Mouse (Mus musculus) adrenal gland, adult 8-10 months (tissue): ENCODE data around the gene Unc79. TPM values are rescaled to one million over a fixed set of nuclear protein-coding genes. Genes with fewer than 3 reads are reported as not detected.

Source experiments
- DNase-seq: peaks from one replicate; pipeline ENCODE4 v3.0.0; 2022
- microRNA-seq, 2 experiments: library from miRNA; unstranded; fragments of <30 nt; microRNA quantifications; one replicate each; pipeline ENCODE4 v1.2.0; 2022
- total RNA-seq, 4 experiments: library from RNA; stranded (reverse); gene quantifications; 2 replicates each; pipeline ENCODE4 v1.2.4; 2022

Gene Unc79
- total RNA-seq, 4 experiments from 2014 or later = 7.0 to 9.9 (median 8.6) TPM

GRCm38 (mm10) chr12:103209581-103209980, 260.9 kb downstream of the Unc79 start:
- DNase-seq = no peak

DNA sequence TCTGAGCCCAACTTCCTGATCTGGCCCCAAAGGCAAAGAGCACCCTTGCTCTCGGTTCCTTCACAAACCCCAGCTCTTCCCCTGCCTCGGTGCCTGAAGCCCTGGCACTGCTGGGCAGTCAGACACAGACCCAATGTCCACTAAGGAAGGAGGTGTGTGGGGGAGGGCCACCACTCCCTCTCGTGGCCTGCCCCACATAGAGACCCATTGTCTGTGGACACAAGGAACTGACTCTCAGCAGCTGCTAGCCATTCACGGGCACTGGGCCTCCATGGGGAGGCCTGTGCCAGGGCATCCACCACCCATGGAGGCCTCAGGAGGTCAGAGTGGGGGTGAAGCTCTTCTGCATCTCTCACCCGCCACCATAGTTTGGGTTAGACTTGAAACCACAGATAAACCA, 262.4 kb downstream of the Unc79 start:
- no peak for DNase-seq

DNA sequence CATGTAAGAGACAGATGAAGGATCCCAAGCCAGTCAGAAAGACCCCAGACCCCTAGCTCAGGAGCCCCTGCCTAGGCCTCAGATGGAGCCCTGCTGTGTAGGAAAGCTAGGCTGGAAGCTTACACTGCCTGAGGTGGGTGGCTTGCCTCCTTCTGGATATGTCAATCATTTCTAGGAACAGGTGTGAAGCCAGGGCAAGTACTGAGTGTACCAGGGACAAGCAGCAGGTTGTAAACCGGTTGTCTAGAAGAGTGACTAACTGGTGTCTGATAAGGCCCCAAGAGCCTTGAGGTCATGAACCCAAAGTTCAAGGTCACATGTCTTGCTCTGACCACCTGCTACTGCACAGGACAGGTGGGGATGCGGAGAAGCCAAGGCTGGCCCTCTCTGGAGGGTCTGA, 264.9 kb downstream of the Unc79 start:
- no peak for DNase-seq

DNA sequence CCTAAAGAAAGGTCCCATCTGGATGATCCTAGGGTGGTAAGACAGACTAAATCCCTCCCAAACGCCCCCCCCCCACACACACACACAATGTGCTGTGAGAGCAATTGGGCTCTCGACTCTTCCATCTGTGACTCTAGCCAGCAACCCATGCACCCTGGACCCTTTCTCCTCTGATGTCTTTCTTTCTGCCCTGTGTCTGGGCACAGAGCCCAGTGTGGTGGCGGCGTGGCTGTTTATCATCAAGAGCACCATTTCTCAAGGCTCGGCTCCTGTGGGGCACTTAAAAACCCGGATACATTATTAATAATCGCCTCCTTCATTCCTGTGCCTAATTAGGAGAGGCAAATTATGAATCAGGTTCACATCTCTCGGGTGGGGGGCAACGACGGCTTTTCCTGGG, 265.6 kb downstream of the Unc79 start:
- peak; percentile 45 for DNase-seq

DNA sequence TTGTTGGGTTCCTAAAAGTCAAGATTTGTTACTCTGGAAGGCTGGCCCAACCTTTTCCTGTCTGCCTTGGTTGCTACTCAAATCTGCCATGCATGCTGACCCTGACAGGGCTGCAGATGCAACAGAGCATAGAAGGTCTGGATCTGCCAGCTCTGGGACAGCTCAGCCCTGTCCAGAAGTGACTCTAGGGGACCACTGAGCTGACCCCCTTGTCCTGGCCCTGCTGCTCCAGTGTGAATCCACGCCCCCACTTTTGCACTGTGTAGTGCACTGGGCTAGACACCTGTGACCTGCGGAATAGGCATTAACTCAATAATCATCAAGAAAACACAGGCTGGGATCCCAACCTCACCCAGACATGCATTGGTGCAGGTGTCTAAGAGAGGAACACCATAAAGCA, 266.1 kb downstream of the Unc79 start:
- DNase-seq = no peak

GRCm38 (mm10) chr12:103215877-103216610, 267.4 kb downstream of the Unc79 start:
- DNase-seq = no peak

DNA sequence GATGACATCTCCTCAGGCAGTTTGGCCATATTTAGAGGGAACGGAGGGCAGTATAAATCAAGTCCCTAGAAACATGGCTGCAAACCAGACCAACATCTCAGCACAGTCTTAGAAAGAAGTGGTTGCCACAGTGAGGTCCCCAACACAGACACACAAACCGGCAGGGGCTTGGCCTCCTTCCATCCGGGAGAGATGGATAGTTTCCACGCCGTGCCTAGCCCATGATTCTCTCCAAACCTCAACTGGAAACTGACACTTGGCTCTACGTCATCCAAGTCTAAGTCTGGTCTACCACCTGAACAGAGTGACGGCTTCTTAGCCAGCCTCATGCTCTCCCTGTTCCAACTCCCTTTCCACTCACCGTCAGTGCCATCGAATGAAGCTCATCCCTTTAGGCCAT, 275.0 kb downstream of the Unc79 start:
- DNase-seq = no peak

- no peak for DNase-seq
These were observed 277.5 kb downstream of the Unc79 start for GRCm38 (mm10) chr12:103226121-103226520.

DNA sequence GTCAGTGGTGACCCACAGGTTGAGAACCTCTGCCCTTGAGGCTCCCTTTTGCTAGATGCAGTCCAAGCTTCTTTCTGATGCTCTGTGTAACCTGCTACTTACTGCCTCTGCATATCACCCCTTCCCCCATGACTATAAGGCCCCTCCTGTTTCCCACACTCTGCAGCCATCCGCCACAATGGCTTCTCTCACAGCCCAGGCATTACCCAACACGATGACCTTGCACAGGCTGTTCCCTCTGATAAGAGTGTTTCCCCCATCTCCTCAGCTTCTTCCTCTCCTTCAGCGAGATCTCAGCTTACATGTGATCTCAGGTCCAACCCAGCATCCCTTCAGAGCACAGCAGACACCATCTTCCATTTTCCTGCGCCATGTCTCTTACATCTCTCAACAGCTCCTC, 280.4 kb downstream of the Unc79 start:
- DNase-seq = no peak

Small RNA genes within 50 kb of the gene (microRNA-seq; reads per million reads assigned to microRNA genes)
- gene Gm44324 = 0 reads per million in 2 experiments

Other genes starting within 250 kb of the Unc79 start
- gene Itpk1, start 243.9 kb upstream of the Unc79 start, total RNA-seq = 100 to 1,000 TPM in 2 of 4 experiments, 10 to 100 TPM in 2; 49.2 to 139 (median 86.7) TPM
- gene Moap1, start 205.2 kb upstream of the Unc79 start, total RNA-seq = 10 to 100 TPM in 3 of 4 experiments, 1 to 10 TPM in 1; 8.2 to 13.6 (median 11.5) TPM
- gene Tmem251, start 205.1 kb upstream of the Unc79 start, total RNA-seq = 1 to 10 TPM; 7.2 to 8.8 (median 7.7) TPM
- gene Gm28051, start 191.1 kb upstream of the Unc79 start, total RNA-seq = not detected
- gene Gon7, start 191.1 kb upstream of the Unc79 start, total RNA-seq = 10 to 100 TPM; 12.1 to 16.5 (median 14.6) TPM
- gene Ubr7, start 190.9 kb upstream of the Unc79 start, total RNA-seq = 10 to 100 TPM; 30.2 to 41.2 (median 36.3) TPM
- 1 to 10 TPM; 6.1 to 8.9 (median 7.5) TPM for gene Gm20604, start 190.2 kb upstream of the Unc79 start, total RNA-seq
- gene Btbd7, start 70.4 kb upstream of the Unc79 start, total RNA-seq = 10 to 100 TPM; 44.9 to 59.5 (median 54.3) TPM
- gene Cox8c, start 49.5 kb upstream of the Unc79 start, total RNA-seq = not detected